8 mouse cellular contexts compared by ENCODE assay signal in the genomic region with DNA sequence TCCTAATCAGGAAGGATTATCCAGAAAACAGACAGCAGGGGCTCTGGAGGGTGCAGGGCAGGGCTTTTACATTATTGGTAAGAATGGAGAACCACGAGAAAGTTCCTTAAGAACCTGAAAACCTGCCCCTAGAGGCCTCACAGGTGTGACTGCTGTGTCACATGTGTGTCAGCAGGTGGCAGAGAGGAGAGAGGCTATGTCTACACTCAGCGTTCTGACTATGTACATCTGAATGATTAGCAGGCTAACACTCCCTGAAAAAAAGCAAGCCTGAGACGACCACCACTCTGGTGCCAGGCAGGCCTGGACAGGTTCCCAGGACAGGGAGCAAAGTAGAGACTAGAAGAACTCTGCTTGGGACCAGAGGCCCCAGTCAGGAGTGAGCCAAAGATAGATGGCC. TPM values are rescaled to one million over a fixed set of nuclear protein-coding genes. Genes with fewer than 3 reads are reported as not detected.
A peak's percentile ranks its signal among the peaks of the same experiment; 100 is the strongest.
DNase-seq lines count a peak whose midpoint lies in the region.

No protein-coding gene starts in this region.

- DNase-seq in embryo, embryonic 10 days (ENCODE audit: low spot score) = peak; percentile 8
- DNase-seq in embryo, embryonic 9.5 days (ENCODE audit: extremely low spot score) = no peak
- DNase-seq in A20 (ENCODE audit: low read depth, low spot score) = peak; percentile 61
- peak; percentile 3 for DNase-seq in embryo, embryonic 11 days
- peak; percentile 14 for DNase-seq in lung, postnatal 14 days
- DNase-seq in left cerebral cortex, adult 18-20 months (ENCODE audit: low spot score in 2 of 2) = no peak
- DNase-seq in left cerebral cortex, postnatal 10 days (ENCODE audit: extremely low spot score in 1 of 2, low spot score in 2 of 2) = no peak
- DNase-seq in natural killer cell, adult 2 months (ENCODE audit: low spot score in 2 of 2) = no peak

- intact Hi-C loops in left cerebral cortex, postnatal 10 days (cut with DNase I) = no loop called here

RNA-seq across cellular contexts. Expression of gene C2cd6, which starts 23.8 kb away (rescaled TPM):
- not detected for total RNA-seq in left cerebral cortex, adult 18-20 months (2021)
- total RNA-seq in left cerebral cortex, postnatal 10 days (2021) = under 1 TPM in 1 of 2 experiments, not detected in 1; 0.15 TPM

RNA-seq across cellular contexts. Expression of gene Tmem237, which starts 49.3 kb away (rescaled TPM):
- total RNA-seq in left cerebral cortex, adult 18-20 months (2021) = 10 to 100 TPM; 29.4 to 30.9 TPM
- total RNA-seq in left cerebral cortex, postnatal 10 days (2021) = 10 to 100 TPM; 36.4 to 39.2 TPM

Comparison
In these comparisons a context has a peak if more than half of its experiments do, and no peak if none do; other contexts are left out.
1. DNase-seq: peak in embryo, embryonic 10 days (single experiment), A20 (single experiment), embryo, embryonic 11 days (single experiment) and lung, postnatal 14 days (single experiment); none in embryo, embryonic 9.5 days (single experiment), left cerebral cortex, adult 18-20 months (0 of 2), left cerebral cortex, postnatal 10 days (0 of 2) and natural killer cell, adult 2 months (0 of 2).